Mouse (Mus musculus): ENCODE data around the gene Gcc1.

DNA sequence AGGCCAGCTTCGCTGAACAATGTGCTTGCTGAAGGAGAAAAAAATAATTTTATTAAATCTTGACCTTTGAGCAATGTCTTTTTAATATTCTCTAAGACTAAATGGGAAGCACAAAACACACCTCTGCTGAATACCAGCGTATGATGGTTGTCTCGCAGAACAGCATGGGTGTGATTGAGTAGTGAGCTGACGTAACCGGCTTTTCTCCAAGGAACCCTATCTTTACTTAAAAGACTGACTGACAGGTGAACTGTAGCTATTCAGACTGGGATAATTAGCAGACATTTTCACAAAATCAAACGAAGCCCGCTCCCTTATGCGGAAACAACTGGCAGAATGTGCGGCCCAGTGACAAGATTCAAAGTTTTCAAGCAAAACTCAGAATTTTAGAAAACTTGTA lies 60.6 kb downstream of the Gcc1 start:
- TF ChIP-seq CTCF (conservative IDR thresholded peaks at IDR 0.05; ENCODE audit: insufficient read depth, insufficient read length, low read depth, low read length) (no peak), POLR2A (IDR thresholded peaks at IDR 0.05; ENCODE audit: low read depth, low read length) (no peak)
